Mouse (Mus musculus) MEL (cell line): Measurements from ENCODE around the gene Gm49711.

Experiments
- CHD2 ChIP-seq: IDR thresholded peaks from 2 replicates; pipeline ENCODE4 v1.6.1; 2011; ENCODE audit warnings: low read length, improper control_type of control experiment
- CTCF ChIP-seq, 3 experiments: IDR thresholded peaks in 2 of 3; conservative IDR thresholded peaks in 1 of 3; 2 replicates each; pipeline ENCODE4 v1.5.1; 2011 to 2012; ENCODE audit warnings: low read length in 3 of 3, low read depth in 2 of 3, mild to moderate bottlenecking in 2 of 3, improper control_type of control experiment in 1 of 3, inconsistent platforms in 1 of 3, mixed read lengths in 1 of 3, moderate library complexity in 1 of 3; ENCODE audit not compliant: control insufficient read depth in 1 of 3, insufficient read depth in 1 of 3, poor library complexity in 1 of 3, severe bottlenecking in 1 of 3
- TBP ChIP-seq: IDR thresholded peaks from 2 replicates; pipeline ENCODE4 v1.8.0; 2011; ENCODE audit warnings: low read depth, low read length, improper control_type of control experiment

DNA sequence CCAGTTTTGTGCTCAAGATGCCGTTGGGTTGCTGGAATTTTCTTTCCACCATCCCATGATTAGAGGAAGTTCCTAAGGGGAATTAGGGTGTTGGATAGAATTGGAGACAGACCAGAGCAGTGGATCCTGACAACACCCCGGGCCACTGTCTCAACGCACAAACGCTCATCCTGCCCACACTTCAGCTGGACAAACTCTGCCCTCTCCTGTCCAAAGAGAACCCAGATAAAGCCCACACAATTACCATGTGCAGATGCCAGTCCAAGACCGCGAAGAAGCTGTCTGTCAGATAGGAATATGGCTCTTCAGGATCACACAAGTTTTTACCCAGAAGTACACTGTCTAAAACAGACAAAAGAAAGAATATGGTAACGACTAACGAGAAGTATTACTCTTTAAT lies 145.5 kb downstream of the Gm49711 start:
- TF ChIP-seq CHD2, result no peak
- TF ChIP-seq CTCF (IDR thresholded peaks at IDR 0.05 in 2 of 3, conservative IDR thresholded peaks at IDR 0.05 in 1 of 3; ENCODE audit: control insufficient read depth in 1 of 3, insufficient read depth in 1 of 3, low read depth in 2 of 3, low read length in 3 of 3, poor library complexity in 1 of 3, severe bottlenecking in 1 of 3), result no peak
- no peak for TF ChIP-seq TBP
